Mouse (Mus musculus) E14TG2a.4 (cell line): ENCODE results near the gene Ap1m1.

Source experiments
- H3K27me3 ChIP-seq: 2 replicates; pipeline ENCODE4 v1.6.1; 2014; ENCODE audit warnings: low read length, control low read depth; ENCODE audit not compliant: insufficient read depth
- H3K36me3 ChIP-seq: 2 replicates; pipeline ENCODE4 v1.6.1; 2014; ENCODE audit warnings: low read length, control low read depth; ENCODE audit not compliant: insufficient read depth
- H3K4me1 ChIP-seq: replicated peaks from 2 replicates; pipeline ENCODE4 v1.6.1; 2014; ENCODE audit warnings: low read depth, low read length, control low read depth
- H3K4me3 ChIP-seq: replicated peaks from 2 replicates; pipeline ENCODE4 v1.5.1; 2014; ENCODE audit warnings: mild to moderate bottlenecking, low read length
- H3K9me3 ChIP-seq: 2 replicates; pipeline ENCODE4 v1.6.1; 2014; ENCODE audit warnings: low read length, control low read depth
- CTCF ChIP-seq: conservative IDR thresholded peaks from 2 replicates; pipeline ENCODE4 v1.5.1; 2014; ENCODE audit warnings: low read length
- NANOG ChIP-seq: IDR thresholded peaks from 2 replicates; pipeline ENCODE4 v1.6.1; 2014; ENCODE audit warnings: borderline replicate concordance, low read length, mixed read lengths
- POU5F1 ChIP-seq: IDR thresholded peaks from 2 replicates; pipeline ENCODE4 v1.6.1; 2014; ENCODE audit warnings: low read length, borderline replicate concordance

Gene Ap1m1

DNA sequence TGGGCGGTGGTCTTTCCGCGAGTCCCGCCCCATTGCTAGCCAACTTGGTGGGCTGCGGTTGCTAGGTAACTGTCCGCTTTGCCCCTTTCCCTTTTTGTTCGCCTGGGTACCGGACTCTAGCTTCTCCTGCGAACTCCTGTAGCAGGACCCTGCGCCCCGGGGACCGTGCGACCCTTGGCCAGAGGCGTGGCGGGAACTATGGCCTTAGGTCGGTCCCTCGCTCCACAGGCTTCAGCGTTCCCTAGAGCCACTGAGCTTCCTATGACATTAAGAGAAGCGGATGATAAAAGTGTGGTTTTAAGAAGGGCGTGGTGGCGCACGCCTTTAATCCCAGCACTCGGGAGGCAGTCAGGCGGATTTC is 565 bp downstream of the Ap1m1 start:
- H3K4me3 ChIP-seq: peak overlapping the region; percentile 90
- peaks cover 8% of the 10 kb centered on the region for H3K4me1 ChIP-seq
- peaks cover 7% of the 10 kb centered on the region for H3K36me3 ChIP-seq
- H3K27me3 ChIP-seq: no peaks in the 10 kb centered on the region
- H3K9me3 ChIP-seq: no peaks in the 10 kb centered on the region
- no peak for TF ChIP-seq POU5F1
- TF ChIP-seq NANOG: no peak
- no peak for TF ChIP-seq CTCF

DNA sequence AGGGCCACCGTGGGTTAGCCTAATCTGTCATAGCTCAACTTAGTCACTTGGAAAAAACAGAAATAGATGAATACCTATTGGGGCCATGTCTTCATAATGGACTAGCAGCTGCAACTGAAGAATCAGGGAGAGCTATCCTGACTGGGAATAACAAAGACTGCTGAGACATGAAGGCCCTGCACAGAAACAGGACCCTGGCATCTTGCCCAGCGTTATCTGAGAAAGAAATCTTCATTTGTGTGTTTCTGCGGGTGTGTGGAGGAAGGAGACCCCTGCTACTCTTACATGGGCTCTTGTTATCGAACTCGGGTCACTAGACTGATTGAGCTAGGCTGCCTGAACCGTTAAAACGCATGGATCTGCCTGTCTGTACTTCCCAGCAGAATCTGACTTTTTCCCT is 1.1 kb downstream of the Ap1m1 start:
- peaks cover 8% of the 10 kb centered on the region for H3K4me1 ChIP-seq
- peak overlapping the region; percentile 90 for H3K4me3 ChIP-seq
- H3K36me3 ChIP-seq: peaks cover 7% of the 10 kb centered on the region
- H3K9me3 ChIP-seq: no peaks in the 10 kb centered on the region
- H3K27me3 ChIP-seq: no peaks in the 10 kb centered on the region
- TF ChIP-seq POU5F1 (no peak), CTCF (no peak), NANOG (no peak)

DNA sequence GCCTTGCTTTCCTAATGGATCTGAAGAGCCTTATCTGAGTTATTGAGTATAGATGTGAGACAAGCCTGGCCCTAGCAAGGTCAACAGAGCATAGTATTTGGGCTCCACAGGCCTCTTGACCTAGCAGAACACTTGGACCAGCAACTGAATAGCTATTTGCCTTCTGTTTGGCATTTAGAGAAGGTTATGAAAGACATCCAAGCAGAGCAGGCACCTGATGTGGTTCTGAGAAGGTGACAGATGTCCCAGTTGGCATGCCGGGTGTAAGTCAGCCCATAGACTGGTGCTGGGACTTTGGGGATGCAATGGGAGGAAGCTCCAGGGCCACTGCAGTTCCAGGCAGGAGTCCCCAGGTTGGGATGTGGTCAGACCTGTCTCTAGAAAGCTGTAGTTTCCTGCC is 2.4 kb downstream of the Ap1m1 start:
- H3K36me3 ChIP-seq: peaks cover 11% of the 10 kb centered on the region
- H3K27me3 ChIP-seq: no peaks in the 10 kb centered on the region
- TF ChIP-seq POU5F1 (no peak), CTCF (no peak), NANOG (no peak)
- H3K4me1 ChIP-seq: peaks cover 8% of the 10 kb centered on the region
- no peak overlapping the region for H3K4me3 ChIP-seq
- H3K9me3 ChIP-seq: no peaks in the 10 kb centered on the region

DNA sequence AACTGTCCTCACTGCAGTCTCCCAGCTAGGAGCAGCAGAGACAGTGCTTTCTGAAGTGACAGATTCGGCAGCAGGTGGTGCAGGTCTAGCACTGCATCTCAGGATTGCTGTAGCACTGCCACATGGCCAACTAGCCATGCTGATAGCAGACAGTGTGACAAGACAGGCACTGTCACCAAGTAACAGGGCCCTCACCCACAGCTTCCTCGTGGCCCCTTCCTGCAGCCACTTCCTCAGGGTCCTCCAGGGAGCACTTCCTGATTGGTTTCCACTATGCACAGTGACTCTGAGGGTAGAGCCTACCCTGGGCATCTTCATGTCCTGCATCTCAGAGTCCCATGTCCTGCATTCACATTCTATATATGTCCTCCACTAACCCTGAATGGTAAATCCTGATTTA is 4.8 kb downstream of the Ap1m1 start:
- no peaks in the 10 kb centered on the region for H3K27me3 ChIP-seq
- H3K4me3 ChIP-seq: no peak overlapping the region
- TF ChIP-seq CTCF: no peak
- no peak for TF ChIP-seq POU5F1
- TF ChIP-seq NANOG: no peak
- H3K36me3 ChIP-seq: peaks cover 11% of the 10 kb centered on the region
- peaks cover 8% of the 10 kb centered on the region for H3K4me1 ChIP-seq
- no peaks in the 10 kb centered on the region for H3K9me3 ChIP-seq

DNA sequence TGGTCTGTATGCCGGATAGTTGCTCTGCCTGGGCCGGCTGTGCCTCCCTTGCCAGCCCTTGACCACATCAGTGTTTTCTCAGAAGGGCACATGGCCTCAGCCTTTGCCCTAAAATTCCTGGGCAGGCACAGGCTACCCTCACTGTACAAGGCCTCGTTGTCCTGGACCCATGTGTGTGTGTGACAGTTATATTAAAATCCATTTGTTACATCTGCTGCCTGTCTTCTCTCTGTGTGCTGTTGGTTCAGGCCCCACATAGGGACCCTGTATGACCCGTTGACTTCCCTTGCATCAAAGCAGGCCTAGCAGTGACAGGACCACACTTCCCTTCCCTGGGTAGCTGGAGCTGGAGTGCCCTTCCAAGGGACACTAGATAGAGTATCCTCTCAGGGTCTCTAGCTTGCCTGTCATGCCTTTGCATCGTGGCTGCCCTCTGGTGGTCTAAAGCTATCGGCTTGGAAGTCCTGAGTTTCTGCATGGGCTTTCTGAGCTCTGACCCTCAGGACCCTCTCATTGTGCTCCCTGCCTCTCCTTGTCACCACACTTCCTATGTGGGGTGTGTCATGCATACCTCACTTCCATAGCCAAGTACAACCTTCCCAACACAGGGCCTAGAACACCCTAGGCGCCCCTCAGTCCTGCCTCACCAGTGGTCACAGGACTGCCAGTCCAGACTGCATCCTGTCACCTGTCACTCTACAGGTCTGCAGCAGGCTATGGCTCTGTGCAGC is 17.5 kb downstream of the Ap1m1 start:
- peaks cover 6% of the 10 kb centered on the region; the same call in 1 of the 2 replicates for H3K9me3 ChIP-seq

DNA sequence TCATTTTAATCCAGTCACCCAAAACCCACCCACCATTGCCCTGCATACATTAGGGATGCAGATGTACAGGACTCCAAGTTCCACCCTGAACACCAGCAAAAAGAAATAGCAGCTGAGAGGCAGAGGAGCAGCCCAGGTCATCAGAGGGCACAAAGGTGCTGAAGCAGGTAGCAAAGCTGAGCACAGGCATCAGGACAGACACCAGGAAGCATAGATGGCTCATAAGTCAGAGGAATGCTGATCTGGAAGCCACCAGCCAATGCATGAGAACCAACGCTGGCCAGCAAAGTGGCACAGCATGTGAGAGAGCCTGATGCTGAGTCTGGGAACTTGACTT is 18.1 kb downstream of the Ap1m1 start:
- H3K4me1 ChIP-seq: peaks cover 9% of the 10 kb centered on the region; the same call in 1 of the 2 replicates
- H3K9me3 ChIP-seq: peaks cover 10% of the 10 kb centered on the region; the same call in 1 of the 2 replicates
- no peak overlapping the region for H3K4me3 ChIP-seq
- no peaks in the 10 kb centered on the region for H3K27me3 ChIP-seq
- peaks cover 30% of the 10 kb centered on the region for H3K36me3 ChIP-seq
- TF ChIP-seq POU5F1 (no peak), CTCF (no peak), NANOG (no peak)

More for the DNA sequence above, 17.5 kb downstream of the Ap1m1 start:
- Histone ChIP-seq H3K36me3 (peaks cover 35% of the 10 kb centered on the region), H3K27me3 (no peaks in the 10 kb centered on the region), H3K4me1 (peaks cover 9% of the 10 kb centered on the region; the same call in 1 of the 2 replicates), H3K4me3 (no peak overlapping the region)
- TF ChIP-seq CTCF (peak; percentile 57), POU5F1 (no peak)

DNA sequence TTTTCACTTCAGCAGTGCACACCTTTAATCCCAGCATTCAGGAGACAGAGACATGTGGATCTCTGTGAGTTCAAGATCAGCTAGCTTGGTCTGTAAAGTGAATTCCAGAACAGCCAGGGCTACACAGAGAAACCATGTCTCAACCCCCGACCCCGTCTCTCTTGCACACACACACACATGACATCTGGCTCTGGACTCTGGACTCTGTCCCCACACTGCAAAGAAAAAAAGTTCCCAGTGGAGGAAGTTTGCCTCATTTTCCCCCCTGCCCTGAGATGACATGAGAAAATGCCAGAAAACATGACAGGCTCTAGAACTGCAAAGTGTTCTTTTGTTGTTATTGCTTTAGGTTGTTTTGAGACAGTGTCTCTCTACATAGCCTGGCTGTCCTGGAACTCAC is 20.0 kb downstream of the Ap1m1 start:
- H3K9me3 ChIP-seq: peaks cover 10% of the 10 kb centered on the region; the same call in 1 of the 2 replicates
- peaks cover 16% of the 10 kb centered on the region for H3K36me3 ChIP-seq
- no peak overlapping the region for H3K4me3 ChIP-seq
- peaks cover 18% of the 10 kb centered on the region for H3K4me1 ChIP-seq
- H3K27me3 ChIP-seq: no peaks in the 10 kb centered on the region
- TF ChIP-seq CTCF (no peak), NANOG (no peak), POU5F1 (no peak)

DNA sequence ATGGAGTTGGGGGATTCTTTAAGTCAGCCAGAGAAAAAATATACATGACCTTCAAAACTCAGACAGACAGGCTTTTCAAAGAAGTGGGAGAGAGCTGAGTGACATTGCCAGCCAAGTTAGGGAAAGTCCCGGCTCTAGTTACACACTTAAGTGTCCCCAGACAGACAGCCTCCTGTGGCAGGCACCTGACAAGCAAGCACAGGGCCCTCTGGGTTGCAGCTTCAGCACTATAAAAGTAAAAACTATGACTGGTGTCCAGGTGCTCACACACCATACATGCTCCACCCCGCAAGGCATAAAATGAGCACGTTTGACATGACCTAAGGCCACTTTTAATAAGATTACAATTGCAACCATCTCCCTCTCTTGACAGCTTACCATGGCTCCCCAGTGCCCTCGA is 20.8 kb downstream of the Ap1m1 start:
- peaks cover 24% of the 10 kb centered on the region for H3K4me1 ChIP-seq
- no peaks in the 10 kb centered on the region for H3K27me3 ChIP-seq
- H3K36me3 ChIP-seq: peaks cover 9% of the 10 kb centered on the region
- H3K9me3 ChIP-seq: peaks cover 10% of the 10 kb centered on the region; the same call in 1 of the 2 replicates
- TF ChIP-seq NANOG: no peak
- no peak for TF ChIP-seq POU5F1
- no peak for TF ChIP-seq CTCF
- no peak overlapping the region for H3K4me3 ChIP-seq

DNA sequence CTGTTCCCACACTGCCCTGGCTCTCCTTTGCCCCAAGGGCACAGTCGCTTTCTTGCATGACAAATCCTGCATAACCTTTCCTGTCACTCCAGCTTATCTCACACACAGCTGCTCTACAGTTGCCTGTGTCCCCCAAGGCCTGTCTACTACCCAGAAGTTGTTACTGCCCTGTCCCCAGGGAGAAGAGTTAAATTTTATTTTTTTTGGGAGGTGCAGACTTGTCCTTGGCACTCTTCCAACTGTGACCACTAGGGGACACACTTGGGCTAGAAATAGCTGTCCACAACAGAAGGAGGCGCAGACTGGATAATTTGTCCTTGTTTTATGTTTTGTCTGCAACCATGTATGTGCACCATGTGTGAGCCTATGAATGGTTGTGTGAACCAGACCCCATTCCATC is 21.2 kb downstream of the Ap1m1 start:
- peaks cover 28% of the 10 kb centered on the region for H3K4me1 ChIP-seq

More for the DNA sequence above, 21.2 kb downstream of the Ap1m1 start:
- Histone ChIP-seq H3K9me3 (peaks cover 10% of the 10 kb centered on the region; the same call in 1 of the 2 replicates), H3K4me3 (no peak overlapping the region), H3K36me3 (peaks cover 7% of the 10 kb centered on the region), H3K27me3 (no peaks in the 10 kb centered on the region)
- TF ChIP-seq POU5F1: no peak
- TF ChIP-seq CTCF: peak; percentile 84
- no peak for TF ChIP-seq NANOG
